8 mouse cellular contexts compared by ENCODE assay signal in genomic region chr7:65610171-65610570, GRCm38 (mm10). TPM values are rescaled to one million over a fixed set of nuclear protein-coding genes. Genes with fewer than 3 reads are reported as not detected.
DNase-seq lines count a peak whose midpoint lies in the region.

No protein-coding gene starts in this region.

- peak; percentile 2 to 4 for DNase-seq in lung, adult 18-20 months
- no peak for DNase-seq in lung, postnatal 25 days (ENCODE audit: low spot score)
- DNase-seq in cerebellum, adult 11 months = peak; percentile 75
- DNase-seq in frontal cortex, postnatal 25 days (ENCODE audit: low spot score in 2 of 2) = peak; percentile 48 to 64
- peak; percentile 16 for DNase-seq in lung, postnatal 10 days
- DNase-seq in thymus, postnatal 0 days (ENCODE audit: low spot score) = no peak
- no peak for DNase-seq in spleen, postnatal 14 days (ENCODE audit: low spot score in 2 of 2)
- DNase-seq in thymus, postnatal 14 days = no peak

RNA-seq across cellular contexts. Expression of gene Tarsl2, which starts 34.5 kb away (rescaled TPM):
- 4.0 TPM in 2 replicates for polyA plus RNA-seq in thymus, postnatal 0 days (2015; fragmentation: Nextera tagmentation; extraction: Ambion mirVana)

Comparison
In these comparisons a context has a peak if more than half of its experiments do, and no peak if none do; other contexts are left out.
1. DNase-seq: peak in lung, adult 18-20 months (2 of 2), cerebellum, adult 11 months (single experiment), frontal cortex, postnatal 25 days (2 of 2) and lung, postnatal 10 days (single experiment); none in lung, postnatal 25 days (single experiment), thymus, postnatal 0 days (single experiment), spleen, postnatal 14 days (0 of 2) and thymus, postnatal 14 days (single experiment).